Mouse (Mus musculus) embryo, embryonic 9.5 days (tissue): ENCODE data around the gene Cdk14.
"Not testable (repeated sequence)": the region's sequence is repeated elsewhere in the genome, so short reads cannot be mapped to it uniquely, and the experiment has no call there.

Experiments
- DNase-seq: peaks from one replicate; pipeline ENCODE4 v3.0.0-alpha.2; 2017; ENCODE audit errors: extremely low spot score

Gene Cdk14

DNA sequence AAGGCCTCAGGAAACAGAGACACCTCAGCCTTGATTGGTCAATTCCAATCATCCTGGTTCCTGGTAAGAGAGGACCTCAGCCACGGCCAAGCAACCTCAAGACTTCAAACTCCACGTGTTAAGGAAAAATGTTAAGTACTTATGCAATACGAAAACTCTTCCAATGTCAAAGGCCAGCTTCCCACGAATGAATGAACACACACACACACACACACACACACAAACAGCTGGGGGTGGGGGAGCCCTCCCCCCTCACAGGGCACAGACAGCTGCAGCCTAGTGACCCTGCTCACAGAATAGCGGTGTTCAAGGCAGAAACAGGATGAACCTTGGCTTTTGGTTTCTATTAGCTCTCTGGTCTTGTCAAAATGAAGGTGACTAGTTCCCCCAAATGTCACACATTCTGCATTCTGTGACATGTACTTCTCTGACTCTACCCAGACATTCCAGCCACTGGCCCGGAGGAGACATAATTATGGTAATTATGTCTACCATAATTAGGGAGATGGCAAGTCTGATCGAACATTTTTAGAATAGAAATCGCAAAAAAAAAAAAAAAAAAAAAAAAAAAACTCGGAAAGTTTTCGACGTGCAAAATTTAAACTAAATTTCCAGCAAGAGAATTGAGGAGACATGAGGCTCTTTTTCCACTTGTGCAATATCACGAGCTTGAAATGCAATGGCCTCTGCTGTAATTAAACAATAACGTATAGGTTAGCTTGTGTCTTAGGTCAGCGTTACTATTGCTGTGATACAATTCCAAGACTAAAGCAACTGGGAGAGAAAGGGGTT lies 54.6 kb downstream of the Cdk14 start:
- no peak for DNase-seq

DNA sequence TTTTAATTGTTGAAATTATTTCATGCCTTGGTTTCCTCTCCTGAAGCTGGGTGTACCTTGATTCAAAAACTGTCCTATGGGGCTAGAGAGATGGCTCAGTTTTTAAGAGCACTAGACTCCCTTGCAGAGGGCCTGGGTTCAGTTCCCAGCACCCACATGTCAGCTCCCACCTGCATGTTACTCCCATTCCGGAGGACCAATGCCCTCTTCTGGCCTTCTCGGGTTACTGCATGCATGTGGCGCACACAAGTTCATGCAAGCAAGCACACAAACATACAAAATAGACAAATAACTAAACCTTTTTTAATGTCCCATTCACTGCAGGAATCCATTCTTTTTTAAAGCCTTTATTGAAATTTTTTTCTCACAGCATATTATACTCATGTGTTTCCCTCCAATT lies 58.4 kb downstream of the Cdk14 start:
- DNase-seq, result no peak

DNA sequence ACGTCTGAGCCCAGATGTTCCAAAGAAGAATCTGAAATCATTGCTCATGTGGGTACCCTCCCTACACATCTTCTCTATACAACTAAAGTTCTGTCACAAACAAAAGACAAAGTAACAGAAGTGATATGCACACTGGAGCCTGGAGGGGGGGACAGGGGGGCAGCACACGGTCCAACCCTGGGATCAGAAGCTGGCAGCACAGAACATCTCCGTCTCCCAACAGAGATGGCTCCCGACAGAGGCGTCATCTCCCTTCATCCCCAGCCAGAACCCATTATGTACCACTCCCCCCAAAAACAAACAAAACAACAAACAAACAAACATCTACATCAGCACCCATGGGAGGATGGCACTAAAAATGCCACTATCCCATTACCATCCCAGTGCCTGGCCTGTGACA lies 59.8 kb downstream of the Cdk14 start:
- no peak for DNase-seq

DNA sequence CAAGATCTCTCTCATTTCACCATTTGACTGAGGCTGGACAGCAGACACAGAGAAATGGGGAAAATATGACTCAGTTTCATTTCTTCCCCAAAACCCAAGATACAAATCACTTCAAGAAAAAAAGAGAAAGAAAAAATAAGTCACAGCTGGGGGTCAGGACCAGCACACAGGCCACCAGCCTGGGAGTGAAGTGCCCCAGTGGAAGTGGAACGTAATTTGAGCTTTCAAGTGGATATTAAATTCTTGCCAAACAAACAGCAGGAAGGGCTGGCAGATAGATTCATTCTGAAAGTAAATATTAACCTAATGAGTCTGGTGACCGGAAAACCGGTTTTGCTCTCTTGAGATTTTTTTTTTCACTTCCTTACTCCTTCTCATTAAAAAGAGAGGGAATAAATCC lies 60.2 kb downstream of the Cdk14 start:
- DNase-seq, result no peak

DNA sequence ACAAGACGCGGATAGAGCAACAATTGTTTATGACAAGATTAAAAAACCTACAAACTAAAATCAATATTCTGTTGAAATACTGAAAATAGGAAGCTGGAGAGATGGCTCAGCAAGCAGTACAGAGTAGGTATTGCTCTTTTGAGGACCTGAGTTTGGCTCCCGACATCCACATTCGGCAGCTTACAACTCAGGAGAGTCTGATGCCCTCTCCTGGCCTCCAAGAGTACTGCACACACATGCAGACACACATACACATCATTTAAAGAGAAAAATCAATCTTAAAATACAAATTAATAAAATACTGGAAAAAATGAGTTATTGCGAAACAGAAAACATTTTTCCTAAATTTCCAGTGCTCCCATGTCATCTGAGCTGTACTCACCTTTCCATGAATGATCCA lies 60.7 kb downstream of the Cdk14 start:
- DNase-seq, result no peak

DNA sequence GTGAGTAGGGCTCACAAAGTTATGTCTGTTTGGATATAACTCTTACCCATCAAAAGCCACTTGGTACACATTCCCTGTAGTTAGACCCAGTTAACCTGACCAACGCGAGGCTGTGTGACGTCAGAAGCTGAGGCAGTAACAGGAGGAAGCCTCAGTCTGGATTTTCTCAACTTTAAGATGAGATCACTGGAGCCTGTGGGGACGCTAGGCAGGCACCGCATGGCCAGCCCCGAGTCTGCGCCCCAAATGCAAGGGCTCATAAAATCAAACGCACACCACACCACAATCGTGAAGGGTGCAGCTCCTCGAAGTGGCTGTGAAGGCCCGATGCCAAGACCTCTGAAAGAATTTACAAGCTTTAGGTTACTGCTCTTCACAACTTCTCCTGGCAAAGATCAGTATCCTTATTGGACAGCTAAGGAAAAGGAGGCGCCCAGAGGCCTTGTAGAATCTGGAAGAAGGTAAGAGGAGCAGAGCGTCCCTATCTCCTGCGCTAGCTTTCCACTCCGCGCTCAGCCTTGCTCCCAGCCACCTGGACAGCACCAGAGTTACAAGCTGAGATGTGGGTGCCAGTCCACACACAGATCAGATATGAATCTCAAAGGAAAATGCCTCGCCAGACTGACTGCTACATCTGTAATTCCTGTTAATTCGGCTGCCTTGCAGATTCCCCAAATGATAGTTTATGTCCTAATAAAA lies 61.9 kb downstream of the Cdk14 start:
- no peak for DNase-seq

DNA sequence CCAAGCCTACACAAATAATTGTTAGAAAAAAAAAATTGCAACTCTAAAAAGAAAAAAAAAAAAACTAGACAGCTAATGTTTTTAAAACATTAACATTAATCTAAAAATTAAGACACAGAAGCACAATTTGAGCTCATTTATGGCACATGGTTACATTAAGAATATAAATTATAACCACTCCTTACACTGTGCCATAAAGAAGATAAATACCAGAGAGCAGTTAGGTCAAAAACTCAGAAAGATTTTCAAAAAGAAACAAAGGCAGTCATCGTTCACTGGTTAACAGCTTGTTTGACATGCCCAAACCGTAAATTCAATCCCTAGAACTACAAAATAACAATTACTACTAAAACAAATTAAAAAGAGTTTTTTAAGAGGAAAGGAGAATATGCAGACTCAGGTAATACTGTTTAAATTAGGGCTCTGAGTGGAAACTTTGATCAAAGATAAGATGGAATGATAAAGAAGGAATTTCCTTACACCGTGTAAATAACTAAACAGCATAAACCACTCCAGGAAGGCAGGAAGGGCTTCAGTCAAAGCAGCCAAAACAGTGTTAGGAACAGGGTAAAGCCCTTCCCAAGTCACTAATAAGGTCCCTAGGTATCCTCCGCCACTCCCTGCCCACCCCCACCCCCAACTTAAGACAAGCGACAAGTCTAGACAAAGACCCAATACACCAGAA lies 65.3 kb downstream of the Cdk14 start:
- no peak for DNase-seq

DNA sequence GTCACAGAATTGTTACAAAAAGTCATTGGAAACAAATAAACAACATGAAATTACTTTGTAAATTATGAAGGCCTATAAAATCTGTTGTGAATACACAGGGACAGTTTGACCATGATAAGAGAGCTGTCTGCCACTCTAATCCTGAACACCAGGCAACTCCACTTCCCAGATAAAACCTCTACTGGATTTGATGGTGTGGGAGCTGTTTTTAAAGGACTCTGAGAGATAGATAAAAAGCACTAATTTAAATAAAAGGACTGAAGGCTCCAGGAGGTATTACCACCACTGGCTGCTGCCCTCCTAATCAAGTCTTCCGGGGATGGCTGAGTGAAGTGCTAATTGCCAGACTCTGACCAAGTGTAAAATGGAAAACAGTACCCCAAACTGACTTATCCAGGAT lies 66.2 kb downstream of the Cdk14 start:
- no peak for DNase-seq

DNA sequence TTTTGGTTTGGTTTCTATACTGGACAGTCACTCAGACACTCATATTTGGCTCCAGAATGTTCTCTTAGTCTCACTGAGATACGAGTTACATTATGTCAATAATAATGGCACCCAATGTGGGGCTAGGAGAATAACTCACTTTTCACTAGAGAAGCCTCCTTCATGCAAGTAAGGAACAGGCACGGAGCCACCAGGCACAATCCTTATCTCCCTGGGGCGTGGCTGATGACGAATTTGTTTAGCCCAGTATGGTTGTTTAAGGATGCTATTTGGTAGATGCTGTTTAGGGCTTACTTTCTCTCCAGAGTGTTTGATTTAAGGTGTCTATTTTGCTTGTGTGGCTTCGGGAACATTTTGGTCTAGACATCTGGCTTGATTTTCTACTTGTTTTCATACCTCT lies 75.5 kb downstream of the Cdk14 start:
- no peak for DNase-seq

DNA sequence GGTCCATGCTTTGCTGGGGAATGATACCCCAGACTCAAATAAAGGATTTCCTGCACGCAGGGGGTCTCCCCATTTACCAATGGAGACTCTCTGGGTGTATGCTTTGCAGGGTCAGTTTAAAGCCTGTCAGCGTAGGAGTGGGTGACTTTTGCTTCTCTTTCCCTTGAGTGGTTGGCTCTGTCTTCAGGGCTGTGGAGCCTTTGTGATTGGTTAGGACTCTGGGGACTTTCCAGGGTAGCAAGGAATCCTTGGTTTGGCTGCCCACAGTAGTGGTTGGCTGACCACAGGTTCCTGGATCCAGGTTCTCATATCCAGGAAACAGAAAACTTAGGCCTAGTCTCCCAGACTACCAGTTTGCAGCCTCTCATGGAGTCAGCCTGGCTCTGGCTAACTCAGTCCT lies 76.4 kb downstream of the Cdk14 start:
- DNase-seq, result no peak

DNA sequence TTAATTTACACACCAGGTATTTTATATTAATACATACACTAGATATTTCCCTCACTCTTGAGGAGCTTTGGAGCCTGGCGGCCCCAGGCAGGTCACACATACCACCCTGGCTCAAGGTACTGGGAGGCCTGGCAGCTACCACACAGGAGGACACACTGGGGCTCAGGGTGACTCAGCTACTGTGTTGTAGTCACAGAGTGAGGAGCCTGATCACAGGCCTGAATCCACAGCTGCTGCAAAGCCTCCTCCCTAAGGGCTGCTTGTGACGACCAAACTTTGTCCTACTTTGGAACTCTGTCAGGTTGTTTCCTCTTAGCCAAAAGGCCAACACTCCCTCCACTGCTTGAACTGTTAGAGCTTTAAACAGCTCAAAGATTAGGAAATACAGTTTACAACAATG lies 76.8 kb downstream of the Cdk14 start:
- DNase-seq, result no peak

DNA sequence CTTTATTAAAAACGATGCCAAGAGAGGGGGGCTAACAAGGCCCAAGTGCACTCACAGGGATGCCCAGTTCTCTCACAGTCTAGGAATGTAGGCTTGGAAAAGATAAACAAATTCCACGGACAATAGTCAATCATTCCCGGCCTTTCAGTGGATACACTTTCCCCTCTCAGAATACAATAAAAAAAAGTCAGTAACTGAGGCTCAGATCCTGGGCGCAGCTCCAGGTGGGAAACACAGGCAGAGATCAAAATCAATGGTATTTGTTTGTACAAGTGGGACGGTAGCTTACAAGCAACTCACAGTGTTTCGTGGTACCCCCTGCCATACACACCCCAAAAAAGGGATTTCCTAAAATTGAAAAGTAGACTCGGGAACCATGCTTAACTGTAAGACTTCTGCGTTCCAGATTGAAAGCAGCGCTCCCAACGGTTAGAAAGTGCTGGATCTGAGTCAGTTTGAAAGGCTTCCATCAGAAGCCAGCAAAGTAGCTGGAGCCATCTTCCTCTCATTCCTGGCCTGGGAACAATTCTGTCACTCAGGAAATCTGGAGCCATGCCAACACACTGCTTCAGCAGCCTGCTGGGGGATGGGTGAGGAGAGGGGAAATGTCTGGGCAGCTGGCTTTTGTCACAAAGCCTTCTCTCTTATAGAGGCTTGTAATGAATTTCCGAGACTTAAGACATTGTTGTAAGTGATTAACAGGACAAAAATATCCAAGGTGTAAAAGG lies 77.5 kb downstream of the Cdk14 start:
- DNase-seq, result peak; percentile 52

DNA sequence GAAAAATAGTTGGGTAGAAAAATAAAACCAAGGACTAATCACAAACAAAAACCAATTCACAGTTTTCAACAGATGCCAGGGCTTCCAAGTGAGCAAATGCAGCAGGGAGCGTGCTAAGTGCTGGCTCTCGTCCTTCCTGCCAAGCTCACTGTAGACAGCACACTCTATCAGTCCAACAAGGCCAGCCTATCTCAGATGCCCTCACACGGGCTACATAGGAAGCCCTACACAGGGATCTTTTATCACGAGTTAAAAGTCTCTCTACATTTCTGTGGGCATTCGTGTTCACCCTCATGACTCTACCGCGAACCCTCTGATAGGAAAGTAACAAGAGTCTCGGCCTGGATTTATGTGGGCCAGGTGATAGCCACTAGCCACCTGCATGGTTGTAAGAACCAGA lies 78.5 kb downstream of the Cdk14 start:
- no peak for DNase-seq

DNA sequence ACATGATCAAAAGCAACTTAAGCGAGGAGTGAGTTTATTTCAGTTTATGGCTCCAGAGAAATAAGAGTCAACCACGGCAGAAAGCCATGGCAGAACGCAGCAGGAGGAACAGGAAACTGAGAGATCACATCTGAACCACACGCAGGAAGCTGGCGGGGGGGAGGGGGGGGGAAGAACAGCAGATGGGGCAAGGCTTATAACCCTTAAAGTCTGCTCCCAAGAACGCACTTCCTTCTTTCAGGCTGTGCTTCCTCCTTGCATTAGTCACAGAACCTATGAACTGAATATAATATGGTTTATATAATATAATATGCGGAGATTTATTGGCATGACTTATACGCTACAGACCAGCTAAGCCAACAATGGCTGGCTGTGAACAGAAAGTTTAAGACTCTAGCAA lies 86.2 kb downstream of the Cdk14 start:
- no peak for DNase-seq

DNA sequence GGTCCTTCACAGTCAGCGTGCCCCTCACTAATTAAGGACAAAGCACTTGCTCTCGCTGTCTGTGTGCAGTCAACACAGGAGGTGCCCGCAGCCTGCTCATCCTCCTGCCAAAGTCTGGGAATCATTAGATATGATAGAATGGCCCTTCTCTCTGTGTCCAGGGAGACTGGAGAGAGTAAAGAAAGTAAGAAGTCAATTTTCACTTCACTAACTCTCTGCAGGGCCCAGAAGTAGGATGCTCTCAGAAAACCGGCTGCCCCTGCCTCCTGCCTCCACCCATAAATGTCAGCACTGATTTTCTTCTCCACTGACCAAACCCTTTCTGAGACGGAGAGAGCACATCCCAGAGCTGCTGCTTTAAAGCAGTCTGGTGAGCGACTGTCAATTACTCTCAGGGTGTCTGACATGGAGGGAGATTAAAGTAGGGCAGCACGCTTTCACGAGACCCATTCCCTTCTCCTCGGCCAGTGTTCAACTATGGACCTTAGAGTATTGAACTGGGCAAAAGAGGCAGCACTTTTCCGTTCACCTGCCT lies 89.1 kb downstream of the Cdk14 start:
- no peak for DNase-seq

DNA sequence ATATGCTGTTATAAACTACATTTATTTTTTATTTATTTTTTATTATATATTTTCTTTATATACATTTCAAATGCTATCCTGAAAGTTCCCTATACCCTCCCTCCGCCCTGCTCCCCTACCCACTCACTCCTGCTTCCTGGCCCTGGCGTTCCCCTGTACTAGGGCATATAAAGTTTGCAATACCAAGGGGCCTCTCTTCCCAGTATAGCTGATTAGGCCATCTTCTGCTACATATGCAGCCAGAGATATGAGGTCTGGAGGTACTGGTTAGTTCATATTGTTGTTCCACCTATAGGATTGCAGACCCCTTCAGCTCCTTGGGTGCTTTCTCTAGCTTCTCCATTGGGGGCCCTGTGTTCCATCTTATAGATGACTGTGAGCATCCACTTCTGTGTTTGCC lies 91.1 kb downstream of the Cdk14 start:
- DNase-seq, result not testable (repeated sequence)

DNA sequence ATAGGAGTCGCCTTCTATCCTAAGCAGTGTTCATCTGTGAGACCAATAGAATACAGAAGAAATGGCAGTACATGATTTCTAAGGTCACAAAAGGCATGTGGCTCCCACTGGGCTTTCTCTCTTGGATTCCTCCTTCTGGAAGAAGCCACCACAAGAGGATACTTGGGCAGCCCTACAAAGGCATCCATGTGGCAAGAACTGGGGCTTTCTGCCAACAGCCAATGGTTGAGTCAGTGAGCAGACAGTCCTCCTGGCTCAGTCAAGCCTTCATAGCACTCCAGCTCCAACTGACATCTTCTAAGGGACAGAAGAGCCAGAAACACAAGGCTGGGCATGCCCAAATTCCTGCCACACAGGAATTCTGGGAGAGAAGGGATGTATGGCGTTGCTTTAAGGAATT lies 93.4 kb downstream of the Cdk14 start:
- DNase-seq, result no peak

DNA sequence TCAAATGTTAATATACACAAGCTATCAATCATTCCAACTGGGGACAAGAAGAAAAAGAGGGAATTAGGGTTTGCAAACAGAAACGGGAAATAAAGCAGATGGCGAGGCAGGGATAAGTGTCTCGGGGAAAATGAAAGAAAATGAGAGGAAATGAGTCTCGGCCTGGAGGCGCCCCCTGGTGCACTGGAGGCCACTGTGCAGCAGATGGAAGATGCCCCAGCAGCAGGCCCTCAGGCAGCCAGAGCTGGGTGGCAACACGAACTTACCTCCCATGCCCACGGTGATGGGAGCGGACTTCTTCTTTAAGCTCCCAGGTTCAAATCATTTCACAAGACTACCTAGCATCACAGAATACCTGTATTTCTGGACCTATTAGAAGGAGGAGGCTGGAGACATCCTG lies 97.4 kb downstream of the Cdk14 start:
- DNase-seq, result no peak

DNA sequence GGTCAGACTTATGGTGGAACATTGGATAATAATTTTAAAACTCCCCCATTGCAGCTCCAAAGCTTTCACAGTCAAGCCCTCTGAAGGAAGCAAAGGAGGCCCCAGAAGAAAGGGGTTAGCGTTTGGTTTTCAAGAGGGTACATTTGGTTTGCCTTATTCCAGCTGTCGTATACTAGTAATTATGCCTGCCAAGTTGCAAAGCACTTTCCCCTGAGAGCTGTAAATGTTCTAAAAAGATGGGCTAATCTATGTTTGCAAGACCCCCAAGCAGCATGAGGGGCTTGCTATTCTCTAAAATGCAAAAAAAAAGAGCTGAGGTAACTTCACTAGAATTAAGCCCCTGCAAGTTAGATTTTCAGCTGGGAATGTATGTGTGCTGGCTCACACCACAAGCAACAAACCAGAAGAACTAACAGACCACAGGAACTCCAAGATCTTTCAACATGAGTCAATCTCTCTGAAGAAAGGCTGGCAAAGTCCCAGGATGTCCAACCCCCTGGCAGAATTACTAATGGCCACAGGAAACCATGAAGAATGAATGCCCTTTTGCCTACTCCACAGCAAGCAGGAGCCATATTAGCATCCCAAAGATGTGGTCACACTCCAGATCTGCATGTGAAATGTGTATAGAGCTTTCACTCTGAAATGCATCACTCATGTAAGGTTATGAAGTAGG lies 99.5 kb downstream of the Cdk14 start:
- DNase-seq, result no peak

DNA sequence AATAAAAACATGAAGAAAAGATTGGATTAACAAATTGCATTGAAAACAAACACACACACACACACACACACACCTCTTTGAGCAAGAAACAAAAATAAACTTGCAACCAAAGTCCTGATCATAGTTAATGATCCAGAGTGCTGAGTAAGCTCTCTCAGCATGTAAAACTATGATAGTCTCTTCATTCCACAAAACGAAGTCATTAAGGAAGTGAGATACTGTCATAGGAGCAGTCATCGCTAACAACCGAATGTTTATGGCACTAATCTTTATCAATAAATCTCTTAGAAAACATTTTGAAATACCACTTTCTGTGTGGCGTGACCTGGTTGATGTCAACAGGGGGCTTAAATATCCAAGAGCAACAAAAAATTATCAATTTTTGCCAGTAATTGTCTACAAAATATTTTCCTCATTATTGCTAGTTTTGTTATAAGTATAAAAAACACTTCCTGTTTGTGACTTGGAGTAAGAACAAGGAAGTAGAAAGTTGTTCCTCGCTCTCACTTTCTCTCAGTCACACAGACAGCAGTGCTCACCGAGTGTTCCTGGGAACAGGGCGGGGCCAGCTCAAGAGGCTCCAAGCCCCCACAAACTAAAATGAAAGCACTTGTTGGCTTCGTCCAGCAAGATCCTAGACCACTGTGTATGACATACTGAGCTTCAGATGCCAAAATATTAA lies 100.1 kb downstream of the Cdk14 start:
- DNase-seq, result no peak

DNA sequence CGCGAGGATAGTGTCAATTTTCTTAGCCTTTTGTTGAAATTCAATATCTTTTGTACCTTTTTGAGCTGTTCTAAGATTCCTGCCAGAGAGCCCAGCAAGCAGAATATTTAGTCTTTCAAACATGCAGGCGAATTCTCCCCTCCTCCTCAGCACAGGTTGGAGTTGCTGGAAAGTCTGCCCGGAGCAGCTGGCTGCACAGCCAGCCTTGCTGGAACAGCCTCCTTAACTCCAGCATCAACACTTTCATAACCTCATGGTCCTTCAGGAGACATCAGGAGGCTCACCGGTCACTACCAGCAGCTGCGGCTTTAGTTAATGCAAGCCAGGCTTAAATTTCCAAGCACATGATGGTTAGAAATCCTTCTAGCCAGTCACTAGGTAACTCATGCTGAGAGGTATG lies 105.8 kb downstream of the Cdk14 start:
- DNase-seq, result no peak
